Mouse (Mus musculus): ENCODE measurements at regions not wholly inside any gene's neighbourhood (a gene's known extent, or its start where the extent isn't known, plus 50 kb on each side); places are given as distances from the start of the nearest gene placed in this dataset.

DNA sequence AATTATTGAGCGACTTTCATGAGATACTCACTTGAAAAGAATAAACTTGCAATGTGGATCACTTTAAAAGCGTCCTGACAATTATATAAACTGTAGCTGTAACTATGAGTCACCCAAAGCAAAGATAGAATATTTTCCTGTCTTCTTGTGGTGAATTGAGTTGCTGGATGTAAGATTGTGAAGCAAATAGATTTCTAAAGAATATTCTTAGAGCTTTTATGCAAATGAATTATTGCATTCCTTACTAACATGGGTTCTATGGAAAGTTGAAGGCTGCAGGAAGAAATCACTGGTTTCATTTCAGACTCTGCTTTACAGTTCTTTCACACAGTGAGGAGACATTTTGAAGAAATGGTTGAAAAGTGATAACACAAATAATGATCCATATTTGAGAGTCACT is 656.8 kb downstream of the Htr1a start:
- no peak for ATAC-seq (ENCODE audit: low FRiP score, low read depth)
- 64% methylated on average over 2 of the region's 2 CpGs for WGBS

GRCm38 (mm10) chr13:106142128-106142527 is 698.7 kb downstream of the Htr1a start:
- peak; percentile 90 for ATAC-seq (ENCODE audit: low FRiP score, low read depth)
- 16% methylated on average over 2 of the region's 2 CpGs for WGBS
- TF ChIP-seq POLR2A (IDR thresholded peaks at IDR 0.05; ENCODE audit: borderline replicate concordance, extremely low read depth, insufficient read depth, insufficient read length), result no peak

More for the DNA sequence above, 656.8 kb downstream of the Htr1a start:
- Histone ChIP-seq H3K4me2 (replicated peaks; ENCODE audit: low read depth, low read length, severe bottlenecking) (no peak overlapping the region), H3K4me3 (replicated peaks; ENCODE audit: low read length) (no peak overlapping the region), H3K9ac (ENCODE audit: low read depth, low read length, severe bottlenecking) (no peak overlapping the region), H3K27me3 (ENCODE audit: control insufficient read depth, insufficient read depth, low read length) (no peaks in the 10 kb centered on the region), H3K9me3 (ENCODE audit: control insufficient read depth, low read length) (no peaks in the 10 kb centered on the region), H3K27ac (replicated peaks; ENCODE audit: low read depth, low read length) (no peak overlapping the region), H3K36me3 (ENCODE audit: control insufficient read depth, insufficient read depth, low read length) (no peaks in the 10 kb centered on the region), H3K4me1 (ENCODE audit: control insufficient read depth, insufficient read depth, low read length) (no peaks in the 10 kb centered on the region)
- TF ChIP-seq POLR2A (IDR thresholded peaks at IDR 0.05; ENCODE audit: borderline replicate concordance, extremely low read depth, insufficient read depth, insufficient read length), result no peak
- no peak for DNase-seq (ENCODE audit: low spot score)

GRCm38 (mm10) chr13:106166377-106166776 is 722.9 kb downstream of the Htr1a start:
- H3K9me3 ChIP-seq (ENCODE audit: control insufficient read depth, low read length), result no peaks in the 10 kb centered on the region
- H3K4me1 ChIP-seq (ENCODE audit: control insufficient read depth, insufficient read depth, low read length), result no peaks in the 10 kb centered on the region
- no peak overlapping the region for H3K27ac ChIP-seq (replicated peaks; ENCODE audit: low read depth, low read length)
- DNase-seq (ENCODE audit: low spot score), result no peak
- no peak overlapping the region for H3K4me2 ChIP-seq (replicated peaks; ENCODE audit: low read depth, low read length, severe bottlenecking)
- H3K36me3 ChIP-seq (ENCODE audit: control insufficient read depth, insufficient read depth, low read length), result no peaks in the 10 kb centered on the region
- H3K9ac ChIP-seq (ENCODE audit: low read depth, low read length, severe bottlenecking), result no peak overlapping the region
- no peak overlapping the region for H3K4me3 ChIP-seq (replicated peaks; ENCODE audit: low read length)
- H3K27me3 ChIP-seq (ENCODE audit: control insufficient read depth, insufficient read depth, low read length), result no peaks in the 10 kb centered on the region
- no peak for TF ChIP-seq POLR2A (IDR thresholded peaks at IDR 0.05; ENCODE audit: borderline replicate concordance, extremely low read depth, insufficient read depth, insufficient read length)
- ATAC-seq (ENCODE audit: low FRiP score, low read depth), result no peak; the same call in 1 of the 2 replicates
- 66% methylated on average over 3 of the region's 3 CpGs for WGBS

More at GRCm38 (mm10) chr13:106142128-106142527, 698.7 kb downstream of the Htr1a start:
- no peak overlapping the region for H3K4me3 ChIP-seq (replicated peaks; ENCODE audit: low read length)
- H3K9me3 ChIP-seq (ENCODE audit: control insufficient read depth, low read length), result no peaks in the 10 kb centered on the region
- H3K4me1 ChIP-seq (ENCODE audit: control insufficient read depth, insufficient read depth, low read length), result no peaks in the 10 kb centered on the region
- DNase-seq (ENCODE audit: low spot score), result peak; percentile 85
- no peaks in the 10 kb centered on the region for H3K27me3 ChIP-seq (ENCODE audit: control insufficient read depth, insufficient read depth, low read length)
- no peak overlapping the region for H3K27ac ChIP-seq (replicated peaks; ENCODE audit: low read depth, low read length)
- H3K36me3 ChIP-seq (ENCODE audit: control insufficient read depth, insufficient read depth, low read length), result no peaks in the 10 kb centered on the region
- no peak overlapping the region for H3K9ac ChIP-seq (ENCODE audit: low read depth, low read length, severe bottlenecking)
- H3K4me2 ChIP-seq (replicated peaks; ENCODE audit: low read depth, low read length, severe bottlenecking), result no peak overlapping the region

GRCm38 (mm10) chr13:106173377-106173776 is 729.9 kb downstream of the Htr1a start:
- TF ChIP-seq POLR2A (IDR thresholded peaks at IDR 0.05; ENCODE audit: borderline replicate concordance, extremely low read depth, insufficient read depth, insufficient read length), result no peak
- DNase-seq (ENCODE audit: low spot score) (no peak), ATAC-seq (ENCODE audit: low FRiP score, low read depth) (no peak)
- no peak overlapping the region for H3K4me2 ChIP-seq (replicated peaks; ENCODE audit: low read depth, low read length, severe bottlenecking)
- no peaks in the 10 kb centered on the region for H3K36me3 ChIP-seq (ENCODE audit: control insufficient read depth, insufficient read depth, low read length)
- H3K27ac ChIP-seq (replicated peaks; ENCODE audit: low read depth, low read length), result no peak overlapping the region
- H3K4me3 ChIP-seq (replicated peaks; ENCODE audit: low read length), result no peak overlapping the region
- H3K9ac ChIP-seq (ENCODE audit: low read depth, low read length, severe bottlenecking), result no peak overlapping the region
- H3K27me3 ChIP-seq (ENCODE audit: control insufficient read depth, insufficient read depth, low read length), result no peaks in the 10 kb centered on the region
- H3K9me3 ChIP-seq (ENCODE audit: control insufficient read depth, low read length), result no peaks in the 10 kb centered on the region
- H3K4me1 ChIP-seq (ENCODE audit: control insufficient read depth, insufficient read depth, low read length), result no peaks in the 10 kb centered on the region
- 71% methylated on average over 4 of the region's 4 CpGs for WGBS

GRCm38 (mm10) chr13:106174321-106174720 is 730.9 kb downstream of the Htr1a start:
- WGBS, result 80% methylated on average over 4 of the region's 4 CpGs
- H3K4me1 ChIP-seq (ENCODE audit: control insufficient read depth, insufficient read depth, low read length), result no peaks in the 10 kb centered on the region
- ATAC-seq (ENCODE audit: low FRiP score, low read depth) (no peak), DNase-seq (ENCODE audit: low spot score) (no peak)
- no peaks in the 10 kb centered on the region for H3K9me3 ChIP-seq (ENCODE audit: control insufficient read depth, low read length)
- H3K4me3 ChIP-seq (replicated peaks; ENCODE audit: low read length), result no peak overlapping the region
- no peak overlapping the region for H3K4me2 ChIP-seq (replicated peaks; ENCODE audit: low read depth, low read length, severe bottlenecking)
- TF ChIP-seq POLR2A (IDR thresholded peaks at IDR 0.05; ENCODE audit: borderline replicate concordance, extremely low read depth, insufficient read depth, insufficient read length), result no peak
- H3K9ac ChIP-seq (ENCODE audit: low read depth, low read length, severe bottlenecking), result no peak overlapping the region
- no peaks in the 10 kb centered on the region for H3K36me3 ChIP-seq (ENCODE audit: control insufficient read depth, insufficient read depth, low read length)
- H3K27me3 ChIP-seq (ENCODE audit: control insufficient read depth, insufficient read depth, low read length), result no peaks in the 10 kb centered on the region
- no peak overlapping the region for H3K27ac ChIP-seq (replicated peaks; ENCODE audit: low read depth, low read length)

GRCm38 (mm10) chr13:106180734-106181133 is 737.3 kb downstream of the Htr1a start:
- no peaks in the 10 kb centered on the region for H3K4me1 ChIP-seq (ENCODE audit: control insufficient read depth, insufficient read depth, low read length)
- WGBS, result 60% methylated on average over 3 of the region's 3 CpGs
- no peak overlapping the region for H3K4me3 ChIP-seq (replicated peaks; ENCODE audit: low read length)
- DNase-seq (ENCODE audit: low spot score), result no peak
- no peaks in the 10 kb centered on the region for H3K27me3 ChIP-seq (ENCODE audit: control insufficient read depth, insufficient read depth, low read length)
- H3K27ac ChIP-seq (replicated peaks; ENCODE audit: low read depth, low read length), result no peak overlapping the region
- no peaks in the 10 kb centered on the region for H3K9me3 ChIP-seq (ENCODE audit: control insufficient read depth, low read length)
- no peak overlapping the region for H3K9ac ChIP-seq (ENCODE audit: low read depth, low read length, severe bottlenecking)
- ATAC-seq (ENCODE audit: low FRiP score, low read depth), result no peak
- no peak overlapping the region for H3K4me2 ChIP-seq (replicated peaks; ENCODE audit: low read depth, low read length, severe bottlenecking)
- H3K36me3 ChIP-seq (ENCODE audit: control insufficient read depth, insufficient read depth, low read length), result no peaks in the 10 kb centered on the region
- TF ChIP-seq POLR2A (IDR thresholded peaks at IDR 0.05; ENCODE audit: borderline replicate concordance, extremely low read depth, insufficient read depth, insufficient read length), result no peak

Data from limb, embryonic 14.5 days (tissue).